Mouse (Mus musculus) frontal cortex, postnatal 25 days (tissue): ENCODE measurements around the gene Icam4.
A peak's percentile ranks its signal among the peaks of the same experiment; 100 is the strongest.
"Not testable (repeated sequence)": the region's sequence is repeated elsewhere in the genome, so short reads cannot be mapped to it uniquely, and the experiment has no call there.

Source experiments
- DNase-seq, 2 experiments: peaks; one replicate each; pipeline ENCODE4 v3.0.0; 2022; ENCODE audit warnings: low spot score in 2 of 2

Icam4 gene

DNA sequence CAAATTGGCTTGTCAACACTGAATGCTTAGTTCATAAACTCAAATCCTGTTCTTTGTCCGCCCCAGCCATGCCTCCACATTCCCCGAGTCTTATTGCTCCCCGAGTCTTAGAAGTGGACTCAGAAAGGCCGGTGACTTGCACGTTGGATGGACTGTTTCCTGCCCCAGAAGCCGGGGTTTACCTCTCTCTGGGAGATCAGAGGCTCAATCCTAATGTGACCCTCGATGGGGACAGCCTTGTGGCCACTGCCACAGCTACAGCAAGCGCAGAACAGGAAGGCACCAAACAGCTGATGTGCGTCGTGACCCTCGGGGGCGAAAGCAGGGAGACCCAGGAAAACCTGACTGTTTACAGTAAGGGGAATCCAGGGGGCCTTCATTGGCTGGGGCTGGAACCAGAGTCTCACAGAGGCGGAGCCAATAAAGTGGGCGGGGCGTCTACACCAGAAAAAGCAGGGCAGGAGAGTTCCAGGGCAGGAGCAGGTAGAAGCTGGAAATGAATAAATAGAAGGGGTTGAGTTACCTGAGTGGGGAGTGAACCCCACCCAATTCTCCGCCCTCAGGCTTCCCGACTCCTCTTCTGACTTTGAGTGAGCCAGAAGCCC, 5.4 kb downstream of the Icam4 start:
- DNase-seq = no peak

GRCm38 (mm10) chr9:21035586-21035985, 6.4 kb downstream of the Icam4 start:
- DNase-seq = no peak

- no peak for DNase-seq
Observed at GRCm38 (mm10) chr9:21036161-21036560, 7.0 kb downstream of the Icam4 start.

DNA sequence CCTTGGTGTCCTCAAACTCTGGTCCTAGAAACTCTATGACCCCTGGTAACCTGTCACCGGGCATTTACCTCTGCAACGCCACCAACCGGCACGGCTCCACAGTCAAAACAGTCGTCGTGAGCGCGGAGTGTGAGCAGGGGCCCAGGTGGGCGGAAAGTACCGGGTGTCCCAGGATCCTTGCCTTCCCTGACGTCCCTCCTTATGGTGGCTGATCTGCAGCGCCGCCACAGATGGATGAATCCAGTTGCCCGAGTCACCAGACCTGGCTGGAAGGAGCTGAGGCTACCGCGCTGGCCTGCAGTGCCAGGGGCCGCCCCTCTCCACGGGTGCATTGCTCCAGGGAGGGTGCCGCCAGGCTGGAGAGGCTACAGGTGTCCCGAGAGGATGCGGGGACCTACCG, 7.5 kb downstream of the Icam4 start:
- DNase-seq = no peak

DNA sequence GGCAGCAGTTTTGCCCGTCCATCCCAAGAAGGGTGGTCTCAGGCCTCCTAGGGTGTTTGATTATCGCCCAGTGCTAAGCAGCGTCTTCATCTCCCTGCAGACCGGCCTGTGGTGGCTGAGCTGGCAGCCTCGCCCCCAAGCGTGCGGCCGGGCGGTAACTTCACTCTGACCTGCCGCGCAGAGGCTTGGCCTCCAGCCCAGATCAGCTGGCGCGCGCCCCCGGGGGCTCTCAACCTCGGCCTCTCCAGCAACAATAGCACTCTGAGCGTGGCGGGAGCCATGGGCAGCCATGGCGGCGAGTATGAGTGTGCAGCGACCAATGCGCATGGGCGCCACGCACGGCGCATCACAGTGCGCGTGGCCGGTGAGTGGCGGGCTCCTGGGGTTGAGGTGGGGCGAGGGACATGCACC, 8.3 kb downstream of the Icam4 start:
- no peak for DNase-seq

DNA sequence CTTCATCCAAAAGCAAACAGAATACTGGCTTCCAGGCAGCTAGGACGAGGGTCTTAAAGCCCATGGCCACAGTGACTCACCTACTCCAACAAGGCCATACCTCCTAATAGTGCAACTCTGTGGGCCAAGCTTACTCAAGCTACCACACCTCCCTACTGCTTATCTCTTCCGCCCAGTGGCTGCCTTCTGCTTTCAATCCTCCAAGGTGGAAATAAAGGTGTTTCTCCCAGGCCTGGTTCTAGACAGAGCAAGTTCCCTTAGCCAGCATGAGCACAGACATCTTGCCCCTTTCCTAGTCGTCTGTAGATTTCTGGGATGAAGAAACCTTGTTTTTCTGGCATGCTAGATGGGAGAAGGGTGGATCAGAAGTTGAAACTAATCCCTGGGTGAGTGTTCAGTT, 10.6 kb downstream of the Icam4 start:
- no peak for DNase-seq

DNA sequence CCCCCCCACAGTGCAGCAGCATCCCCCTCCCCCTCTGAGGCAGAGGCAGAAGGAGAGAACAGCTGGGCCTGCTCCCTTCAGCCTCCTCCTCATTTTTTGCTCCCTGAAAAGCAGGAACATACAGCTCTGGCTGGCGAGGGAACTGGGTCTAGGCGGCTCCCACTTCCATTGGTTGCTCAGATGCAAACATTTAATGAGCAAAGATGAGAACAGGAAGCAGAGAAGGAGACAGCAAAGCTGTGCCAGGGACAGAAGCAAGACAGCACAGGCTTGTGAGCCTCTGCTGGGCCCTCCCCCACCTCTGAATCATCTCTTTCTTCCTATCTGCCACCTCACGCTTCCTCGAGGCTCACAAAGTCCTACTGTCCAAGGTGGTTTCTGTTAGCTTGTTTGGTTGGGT, 12.1 kb downstream of the Icam4 start:
- peak in 1 of 2 experiments; percentile 57 for DNase-seq

GRCm38 (mm10) chr9:21043563-21043962, 14.4 kb downstream of the Icam4 start:
- DNase-seq = no peak

DNA sequence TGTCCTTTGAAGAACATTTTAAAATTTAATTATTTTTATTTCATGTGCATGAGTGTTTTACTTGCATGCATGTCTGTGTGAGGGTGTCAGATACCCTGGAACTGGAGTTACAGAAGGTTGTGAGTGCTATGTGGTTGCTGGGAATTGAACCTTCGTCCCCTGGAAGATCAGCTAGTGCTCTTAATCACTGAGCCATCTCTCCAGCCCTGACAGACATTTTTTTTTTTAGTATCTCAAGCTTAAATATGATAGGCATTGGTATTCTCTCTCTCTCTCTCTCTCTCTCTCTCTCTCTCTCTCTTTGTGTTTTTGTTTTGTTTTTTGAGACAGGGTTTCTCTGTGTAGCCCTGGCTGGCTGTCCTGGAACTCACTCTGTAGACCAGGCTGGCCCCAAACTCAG, 15.6 kb downstream of the Icam4 start:
- DNase-seq = not testable (repeated sequence)

DNA sequence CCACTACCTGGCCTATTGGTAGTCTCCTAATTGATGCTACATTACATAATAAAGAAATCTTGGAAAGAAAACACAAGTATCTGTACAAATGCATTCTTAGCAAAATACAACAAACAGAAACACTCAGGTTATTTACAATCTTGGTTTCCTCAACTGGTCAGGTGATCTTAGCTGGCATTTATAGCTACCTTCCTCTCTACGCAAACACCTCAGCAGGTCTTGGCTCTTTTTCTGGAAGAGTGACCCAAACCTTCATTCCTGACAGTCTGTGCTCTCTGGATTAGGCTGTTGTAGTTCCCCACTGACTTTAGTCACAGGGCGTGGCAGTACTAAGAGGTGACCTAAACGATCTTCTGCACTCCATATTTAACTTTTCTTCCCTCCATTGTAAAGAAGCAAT, 16.1 kb downstream of the Icam4 start:
- no peak for DNase-seq

GRCm38 (mm10) chr9:21051578-21051977, 22.4 kb downstream of the Icam4 start:
- no peak for DNase-seq

GRCm38 (mm10) chr9:21062928-21063327, 33.8 kb downstream of the Icam4 start:
- no peak for DNase-seq

DNA sequence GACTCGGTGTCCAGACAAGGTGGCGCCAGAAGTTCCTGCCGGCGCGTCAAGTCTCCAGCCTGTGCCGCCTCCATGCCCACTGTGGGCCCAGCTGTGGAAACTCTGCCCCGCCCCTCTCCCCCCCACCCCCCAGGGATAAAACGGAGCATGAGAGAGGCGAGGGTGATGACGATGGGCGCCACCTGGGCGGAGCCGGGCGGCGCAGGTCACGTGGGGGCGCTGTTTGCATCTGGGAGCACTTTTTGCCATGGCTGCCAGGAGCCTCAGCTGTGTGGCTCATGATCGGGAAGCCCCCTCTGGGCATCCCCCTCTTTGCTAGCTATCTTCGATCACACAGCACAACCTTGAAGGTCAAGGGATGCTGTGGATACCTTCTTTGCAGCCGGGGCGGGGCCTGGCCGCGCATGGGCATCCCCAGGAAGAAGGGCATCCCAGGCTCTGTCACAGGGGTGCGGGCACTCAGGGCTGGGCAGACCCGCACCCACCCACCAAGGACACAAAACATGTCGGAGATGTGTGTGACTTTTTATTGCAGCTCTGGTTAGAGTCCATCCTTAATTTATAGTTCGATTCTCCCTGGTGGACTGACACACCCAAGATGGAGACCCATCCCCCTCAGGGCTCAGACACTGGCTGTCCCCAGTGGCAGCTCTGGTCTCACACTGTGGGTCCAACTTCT, 38.0 kb downstream of the Icam4 start, which contains the start of gene Zglp1:
Zglp1 (minus strand) TSS at position 88 of the 679 bp plus-strand sequence.
- no peak for DNase-seq

GRCm38 (mm10) chr9:21072641-21073040, 43.5 kb downstream of the Icam4 start:
- DNase-seq = no peak

DNA sequence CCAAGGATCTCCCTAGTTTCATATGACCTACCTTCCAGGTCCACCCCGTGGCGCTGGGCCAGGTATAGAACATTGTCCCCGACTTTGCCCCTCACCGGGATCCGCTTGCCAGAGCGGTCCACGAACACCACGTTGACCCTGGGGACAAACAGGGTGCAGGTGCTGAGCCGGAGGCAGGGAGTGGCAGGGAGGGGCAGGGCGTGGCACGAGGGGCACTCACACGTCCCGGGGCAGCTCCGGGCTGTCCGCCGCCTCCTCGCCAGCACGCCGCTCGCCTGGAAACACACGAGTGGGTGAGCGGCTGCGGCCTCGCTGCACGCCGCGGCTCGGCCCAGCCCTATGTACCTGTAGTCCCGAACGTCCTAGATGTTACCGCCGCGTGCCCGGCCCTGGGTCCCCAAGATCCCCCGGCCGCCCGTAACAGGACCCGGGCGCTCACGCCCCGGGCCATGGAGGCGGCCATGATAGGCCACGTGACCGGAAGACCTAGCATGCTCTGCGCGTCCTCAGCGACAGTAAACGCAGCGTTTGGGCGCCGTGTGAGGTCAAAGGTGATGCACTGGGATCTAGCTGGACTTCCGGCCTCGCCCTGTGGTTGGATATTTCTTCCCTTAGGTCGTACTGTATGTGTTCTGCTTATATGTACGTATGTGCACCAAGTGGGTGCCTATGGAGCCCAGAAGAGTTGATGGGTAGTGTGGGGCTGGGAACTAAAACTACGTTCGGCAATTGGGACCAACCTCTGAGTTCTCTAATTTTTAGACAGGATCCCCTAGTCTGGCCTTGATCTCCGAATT, 44.1 kb downstream of the Icam4 start, which contains the start of the genes Gm49373 and Fdx1l:
Gm49373 (minus strand) TSS at position 53 of the 797 bp plus-strand sequence.
Fdx1l (minus strand) TSS at position 571 of the 797 bp plus-strand sequence.
- DNase-seq = peak; percentile 83 to 86

- DNase-seq = no peak
Observed at GRCm38 (mm10) chr9:21074173-21074572, 45.0 kb downstream of the Icam4 start.

GRCm38 (mm10) chr9:21075625-21076024, 46.5 kb downstream of the Icam4 start:
- no peak for DNase-seq
